Mouse (Mus musculus) megakaryocyte, adult 5-6 weeks (primary cell): ENCODE data around the gene Zfp36l3. TPM values are rescaled to one million over a fixed set of nuclear protein-coding genes. Genes with fewer than 3 reads are reported as not detected.
A peak's percentile ranks its signal among the peaks of the same experiment; 100 is the strongest.
"Not testable (repeated sequence)": the region's sequence is repeated elsewhere in the genome, so short reads cannot be mapped to it uniquely, and the experiment has no call there.

ENCODE experiments used
- ATAC-seq: 2 replicates; pipeline ENCODE4 v1.8.0; 2016; ENCODE audit warnings: mild to moderate bottlenecking, inconsistent platforms; ENCODE audit not compliant: poor library complexity, severe bottlenecking
- total RNA-seq, 2 experiments: library from RNA; stranded (forward) in 1 of 2; stranded (reverse) in 1 of 2; fragments of 153-499, 151-499 nt in 1 of 2; fragments of 221-1000, 200-1000 nt in 1 of 2; gene quantifications; 2 replicates each; pipeline versions ENCODE4 v1.2.3 to v1.2.4; 2015 to 2017

Zfp36l3 gene
- total RNA-seq (2015): not detected in 2 replicates
- total RNA-seq (2017): not detected in 2 replicates

DNA sequence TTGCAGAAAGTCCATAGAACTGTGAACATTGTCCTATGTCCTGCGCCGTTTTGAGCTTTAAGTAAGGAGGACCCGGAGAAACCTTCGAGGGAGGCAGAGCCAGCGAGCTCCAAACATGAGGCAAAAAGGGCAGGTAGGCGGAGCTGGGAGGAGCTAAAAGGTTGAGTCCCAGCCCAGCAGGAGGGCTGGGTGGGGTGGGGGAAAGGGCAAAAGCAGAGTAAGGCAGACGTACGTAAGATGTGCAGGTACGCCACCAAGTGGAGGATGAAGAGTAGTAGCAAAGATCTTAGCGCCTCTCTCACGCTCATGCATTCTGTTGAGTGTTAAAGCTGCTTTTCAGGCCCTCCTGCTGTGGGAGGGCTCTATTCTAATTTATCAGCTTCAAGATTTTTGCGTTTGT is at the start of gene Zfp36l3:
TSS of gene Zfp36l3 (minus strand) at position 119 of the 400 bp plus-strand sequence.
- no peak for ATAC-seq

DNA sequence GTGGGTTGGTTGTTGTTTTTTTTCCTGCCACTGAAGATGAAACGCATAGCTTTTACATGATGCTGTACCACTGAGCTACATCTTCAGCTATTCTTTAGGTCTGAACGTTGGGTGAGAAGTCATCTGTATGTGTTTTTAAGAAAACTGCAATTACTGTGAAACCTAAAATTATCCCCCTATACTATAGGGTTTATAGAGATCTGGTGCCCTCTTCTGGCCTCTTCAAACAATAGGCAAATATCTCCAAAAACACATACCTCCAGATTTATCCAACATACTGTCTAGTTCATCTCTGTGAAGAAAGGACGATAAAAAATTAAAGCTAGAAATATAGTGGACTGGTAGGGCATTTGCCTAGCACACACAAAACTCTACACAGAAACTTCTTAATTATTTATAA is 22.9 kb upstream of the Zfp36l3 start:
- no peak for ATAC-seq

DNA sequence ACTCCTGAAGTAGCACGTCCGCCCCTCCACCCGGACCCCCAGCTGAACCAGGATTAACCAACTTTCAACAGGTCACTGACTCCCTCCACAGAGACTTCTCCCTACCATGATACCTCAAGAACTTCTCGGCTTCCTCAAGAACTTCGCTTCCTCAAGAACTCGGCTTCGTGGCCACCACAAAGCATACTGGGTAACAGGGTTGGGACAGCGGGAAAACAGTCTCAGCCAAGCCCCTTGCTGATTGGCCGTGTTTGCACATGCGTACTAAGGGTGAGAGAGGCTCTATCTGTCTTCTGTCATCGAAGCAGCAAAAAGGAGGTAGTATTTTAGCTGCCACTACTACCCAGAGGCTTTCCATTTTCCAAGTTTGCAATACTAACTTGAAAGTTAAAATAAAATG is 21.3 kb upstream of the Zfp36l3 start, which contains the start of gene Xlr:
TSS of gene Xlr (minus strand) at position 188 of the 400 bp plus-strand sequence.
- not testable (repeated sequence) for ATAC-seq

DNA sequence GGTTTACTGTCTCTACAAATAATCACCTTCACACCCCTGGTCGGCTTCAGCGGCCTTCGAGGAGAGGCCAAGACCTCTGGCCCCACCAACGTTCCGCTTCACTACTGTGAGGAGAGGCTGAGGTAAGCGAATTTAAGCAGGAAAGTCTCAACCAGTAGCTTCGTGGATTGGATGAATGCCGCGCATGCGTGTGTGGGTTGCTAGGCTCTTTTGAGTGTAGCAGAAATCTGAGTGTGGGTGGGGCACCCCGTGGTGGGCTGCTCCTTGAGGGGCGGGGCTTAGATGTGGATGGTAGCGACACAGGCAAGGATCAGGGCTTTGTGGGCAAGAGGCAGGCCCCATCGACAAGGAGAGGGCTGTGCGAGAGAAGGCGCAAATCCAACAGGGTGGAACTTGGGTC is 18.5 kb downstream of the Zfp36l3 start, which contains the start of gene 1700013H16Rik:
TSS of gene 1700013H16Rik (minus strand) at position 96 of the 400 bp plus-strand sequence.
- no peak for ATAC-seq

DNA sequence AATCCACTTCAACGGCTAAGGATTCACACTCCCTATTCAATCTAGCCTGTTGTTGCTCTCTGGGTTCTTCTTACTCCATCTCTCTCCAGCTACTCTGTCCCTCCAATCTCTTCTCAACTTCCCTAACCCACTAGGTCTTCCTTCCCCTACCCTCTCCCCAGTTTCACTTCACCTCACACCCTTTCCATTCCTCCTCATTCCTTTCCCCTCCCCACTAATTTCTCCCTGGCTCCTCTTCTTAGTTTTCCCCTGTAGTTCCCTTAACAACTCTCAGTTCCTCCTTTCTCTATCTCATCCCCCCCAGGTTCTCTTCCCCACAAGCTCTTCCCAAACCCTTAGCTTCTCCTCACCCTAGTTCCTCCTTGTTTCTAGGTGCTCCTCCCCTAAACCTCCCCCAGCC is 23.3 kb downstream of the Zfp36l3 start:
- peak; percentile 72 for ATAC-seq

DNA sequence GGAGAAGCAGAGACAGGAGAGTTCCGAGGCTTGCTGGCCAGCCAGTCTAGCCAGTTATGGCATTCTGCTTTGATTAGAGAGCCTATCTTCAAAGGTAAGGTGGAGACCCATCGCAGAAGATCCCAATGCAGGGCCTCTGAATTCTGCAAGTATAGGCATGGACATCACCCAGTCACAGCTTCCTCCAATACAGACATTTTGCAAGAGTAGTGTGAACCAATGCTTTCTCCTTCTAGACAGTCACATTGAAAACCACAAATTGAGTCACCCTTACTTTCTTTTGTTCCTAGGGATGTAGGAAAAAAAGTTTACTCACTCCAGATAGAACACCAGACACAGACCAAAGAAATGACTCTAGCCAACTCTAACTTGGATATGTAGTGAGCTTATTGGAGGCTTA is 47.2 kb downstream of the Zfp36l3 start:
- ATAC-seq: peak; percentile 57

DNA sequence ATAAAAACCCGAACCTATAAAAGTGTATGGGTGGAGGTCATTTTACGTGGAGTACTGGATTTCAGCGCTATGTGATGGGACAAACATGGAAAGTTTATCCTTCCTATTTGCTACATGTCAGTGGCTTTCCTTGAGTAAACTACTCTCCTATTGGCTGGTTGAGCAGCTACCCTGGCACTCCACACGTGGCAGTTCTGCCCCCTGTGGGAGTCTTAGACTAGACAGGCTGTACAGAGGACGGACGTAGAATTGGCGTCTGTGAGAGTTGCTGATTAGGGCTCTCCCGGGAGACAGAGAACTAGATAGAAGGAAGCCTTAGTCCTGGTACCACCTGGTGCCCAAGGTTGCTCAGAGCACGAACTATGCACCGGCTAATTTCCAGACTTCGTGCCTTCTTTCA is 51.6 kb downstream of the Zfp36l3 start, which contains the start of gene 4930502E18Rik:
TSS of gene 4930502E18Rik (plus strand) at position 231 of the 400 bp plus-strand sequence.
- no peak for ATAC-seq

Other genes with a start within 250 kb of the Zfp36l3 start
- 2.5 TPM in 1 of 2 replicates, not detected in the other for gene Rtl8c, start 168.4 kb downstream of the Zfp36l3 start, total RNA-seq (2015)
- gene Rtl8c, start 168.4 kb downstream of the Zfp36l3 start, total RNA-seq (2017): not detected in 2 replicates
- gene Gm14597, start 167.4 kb downstream of the Zfp36l3 start, total RNA-seq (2015): not detected in 2 replicates
- gene Gm14597, start 167.4 kb downstream of the Zfp36l3 start, total RNA-seq (2017): not detected in 2 replicates
- gene Rtl8a, start 132.7 kb downstream of the Zfp36l3 start, total RNA-seq (2015): 7.3 and 7.4 TPM in 2 replicates
- 5.0 and 6.3 TPM in 2 replicates for gene Rtl8a, start 132.7 kb downstream of the Zfp36l3 start, total RNA-seq (2017)
- gene Rtl8b, start 106.0 kb downstream of the Zfp36l3 start, total RNA-seq (2015): 13.1 and 14.1 TPM in 2 replicates
- 4.0 and 5.0 TPM in 2 replicates for gene Rtl8b, start 106.0 kb downstream of the Zfp36l3 start, total RNA-seq (2017)
- not detected in 2 replicates for gene 4930502E18Rik, start 51.6 kb downstream of the Zfp36l3 start, total RNA-seq (2015)
- not detected in 2 replicates for gene 4930502E18Rik, start 51.6 kb downstream of the Zfp36l3 start, total RNA-seq (2017)
- not detected in 2 replicates for gene 1700013H16Rik, start 18.6 kb downstream of the Zfp36l3 start, total RNA-seq (2015)
- gene 1700013H16Rik, start 18.6 kb downstream of the Zfp36l3 start, total RNA-seq (2017): not detected in 2 replicates
- 3.1 and 4.3 TPM in 2 replicates for gene Xlr, start 21.3 kb upstream of the Zfp36l3 start, total RNA-seq (2015)
- 1.9 and 4.0 TPM in 2 replicates for gene Xlr, start 21.3 kb upstream of the Zfp36l3 start, total RNA-seq (2017)